Mouse (Mus musculus): Measurements from ENCODE around the gene Bhmt.
A peak's percentile ranks its signal among the peaks of the same experiment; 100 is the strongest.

Bhmt gene

DNA sequence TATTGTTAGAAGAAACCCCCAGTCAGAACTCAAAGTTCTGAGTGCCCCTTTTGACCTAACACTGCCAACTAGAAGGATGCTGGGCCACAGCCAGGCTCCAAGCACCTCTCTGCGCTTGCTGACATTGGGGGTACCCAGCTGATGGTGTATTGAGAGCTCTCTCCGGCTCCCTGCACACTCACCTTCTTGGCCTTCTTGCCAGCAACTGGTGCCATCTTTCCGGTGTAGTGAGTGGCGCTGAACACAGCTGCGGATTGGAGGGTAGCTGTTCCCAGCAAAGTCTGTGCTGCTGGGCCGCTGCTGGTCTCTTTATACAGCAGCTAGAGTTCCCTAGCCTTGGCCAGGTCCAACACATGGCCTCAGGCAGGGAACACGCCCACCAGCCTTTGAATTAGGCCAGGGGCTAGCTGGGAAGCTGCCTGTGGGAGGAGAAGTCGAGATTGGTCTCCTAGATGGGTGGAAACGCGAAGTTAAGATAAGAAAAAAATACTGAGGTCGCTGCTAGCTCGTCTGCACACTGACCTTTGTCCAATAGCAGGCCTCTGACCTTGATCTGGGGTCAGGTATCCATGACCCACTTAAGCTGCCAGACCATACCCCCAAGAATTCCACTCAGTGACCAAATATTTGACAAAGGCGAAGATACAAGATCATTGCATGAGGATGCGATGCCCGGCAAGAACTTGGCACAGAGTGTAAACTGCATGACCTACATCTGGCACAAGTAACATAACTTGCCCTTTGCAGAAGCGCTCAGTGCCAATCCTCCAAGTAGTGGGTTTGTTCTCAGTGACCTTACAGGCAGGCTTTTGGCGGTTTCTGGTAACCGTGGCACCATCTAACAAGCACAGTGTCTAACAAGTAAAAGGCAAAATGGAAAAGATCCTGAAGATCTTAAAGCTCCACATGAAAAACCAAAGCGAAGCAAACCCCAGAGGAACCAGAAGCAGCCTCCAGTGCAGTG, at the start of gene Bhmt:
TSS of gene Bhmt (minus strand) at position 680 of the 964 bp plus-strand sequence.
- DNase-seq (ENCODE audit: low spot score), result no peak

DNA sequence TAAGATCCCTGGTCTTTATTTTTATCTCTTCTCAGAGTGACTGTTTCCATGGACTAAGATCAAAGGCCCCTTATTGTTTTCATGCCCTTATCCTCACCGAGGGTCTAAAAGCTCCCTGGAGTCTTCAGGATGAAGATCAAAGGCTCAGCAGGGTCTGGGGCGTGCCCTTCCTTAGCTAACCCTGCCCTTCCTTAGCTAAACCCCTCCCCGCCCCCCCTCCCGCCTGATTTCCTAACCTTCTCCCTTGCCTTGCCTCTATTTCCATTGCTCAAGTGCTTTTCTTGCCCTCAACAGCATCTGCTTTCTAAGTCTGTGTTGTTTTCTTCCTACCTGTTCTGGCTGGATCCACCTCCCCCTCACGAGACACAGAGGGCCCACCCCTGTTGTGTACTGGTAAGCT, 49.6 kb upstream of the Bhmt start:
- no peak for DNase-seq (ENCODE audit: low spot score)

- no peak for DNase-seq (ENCODE audit: low spot score)
Observed at GRCm38 (mm10) chr13:93685226-93685625, 47.5 kb upstream of the Bhmt start.

- no peak for DNase-seq (ENCODE audit: low spot score)
Observed at GRCm38 (mm10) chr13:93683336-93683735, 45.6 kb upstream of the Bhmt start.

- DNase-seq (ENCODE audit: low spot score), result no peak
Observed at GRCm38 (mm10) chr13:93676864-93677263, 39.1 kb upstream of the Bhmt start.

- DNase-seq (ENCODE audit: low spot score), result no peak
Observed at GRCm38 (mm10) chr13:93674131-93674561, 36.4 kb upstream of the Bhmt start, which contains the start of the genes Bhmt2 and Dmgdh. Gene Bhmt2, minus strand, starts transcription at chr13:93674302. Gene Dmgdh, plus strand, starts transcription at chr13:93674433.

GRCm38 (mm10) chr13:93673296-93673695, 35.5 kb upstream of the Bhmt start:
- DNase-seq (ENCODE audit: low spot score), result no peak

DNA sequence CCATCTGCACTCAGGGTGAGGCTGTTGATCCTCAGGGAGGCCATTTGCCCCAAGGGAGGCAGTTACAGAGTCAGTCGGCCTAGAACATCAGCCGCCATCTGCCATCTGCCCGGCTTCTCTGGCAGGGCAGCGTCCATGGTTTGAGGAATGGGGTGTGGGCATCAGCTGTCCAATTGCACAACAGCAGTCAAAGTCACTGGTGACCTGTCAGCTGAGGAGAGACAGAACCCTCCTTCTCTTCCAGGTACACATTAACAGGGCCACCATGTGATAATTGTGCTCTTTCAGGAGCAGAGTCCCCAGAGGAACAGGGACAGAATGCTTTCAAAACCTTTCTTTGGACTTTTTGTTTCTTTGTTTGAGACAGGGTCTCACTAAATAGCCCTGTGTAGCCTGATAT, 34.6 kb upstream of the Bhmt start:
- DNase-seq (ENCODE audit: low spot score), result no peak

DNA sequence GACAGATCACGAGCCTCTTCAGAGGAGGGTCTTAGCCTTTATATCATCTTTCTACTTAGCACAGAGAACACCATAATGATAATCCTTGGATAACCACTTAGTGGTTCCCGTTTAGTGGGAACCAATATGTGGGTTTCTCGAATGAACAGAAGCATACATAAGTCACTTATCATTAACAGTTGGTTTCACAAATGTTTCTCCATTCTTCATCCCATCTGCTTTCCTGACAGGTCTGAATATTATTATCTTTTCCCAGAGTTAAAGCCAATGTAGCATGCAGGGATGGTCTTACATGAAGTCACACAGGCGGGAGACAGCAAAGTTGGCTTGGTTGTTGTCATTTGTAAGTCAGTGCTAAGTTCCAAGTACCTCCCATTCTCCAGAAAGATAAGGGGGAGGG, 29.8 kb upstream of the Bhmt start:
- no peak for DNase-seq (ENCODE audit: low spot score)

DNA sequence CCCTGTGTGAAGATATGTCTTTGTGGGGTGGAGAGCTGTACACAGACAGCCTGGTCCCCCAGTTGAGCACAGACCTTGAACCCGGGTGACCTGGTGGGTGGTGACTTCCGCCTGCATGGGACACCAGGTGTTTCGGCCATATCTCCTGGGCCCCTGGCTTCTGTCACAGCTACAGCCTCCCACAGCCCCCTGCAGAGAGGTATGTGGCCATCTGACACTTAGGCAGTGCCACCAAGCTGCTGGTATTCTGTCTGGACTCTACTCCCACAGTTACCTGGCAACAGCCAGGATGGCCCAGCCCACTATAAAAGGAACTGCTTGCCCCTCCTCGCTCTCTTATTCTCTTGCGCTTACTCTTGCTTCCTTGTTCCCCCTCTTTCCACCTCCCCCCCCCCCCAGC, 20.2 kb upstream of the Bhmt start:
- DNase-seq (ENCODE audit: low spot score), result no peak

GRCm38 (mm10) chr13:93653382-93653781, 15.6 kb upstream of the Bhmt start:
- DNase-seq (ENCODE audit: low spot score), result no peak

DNA sequence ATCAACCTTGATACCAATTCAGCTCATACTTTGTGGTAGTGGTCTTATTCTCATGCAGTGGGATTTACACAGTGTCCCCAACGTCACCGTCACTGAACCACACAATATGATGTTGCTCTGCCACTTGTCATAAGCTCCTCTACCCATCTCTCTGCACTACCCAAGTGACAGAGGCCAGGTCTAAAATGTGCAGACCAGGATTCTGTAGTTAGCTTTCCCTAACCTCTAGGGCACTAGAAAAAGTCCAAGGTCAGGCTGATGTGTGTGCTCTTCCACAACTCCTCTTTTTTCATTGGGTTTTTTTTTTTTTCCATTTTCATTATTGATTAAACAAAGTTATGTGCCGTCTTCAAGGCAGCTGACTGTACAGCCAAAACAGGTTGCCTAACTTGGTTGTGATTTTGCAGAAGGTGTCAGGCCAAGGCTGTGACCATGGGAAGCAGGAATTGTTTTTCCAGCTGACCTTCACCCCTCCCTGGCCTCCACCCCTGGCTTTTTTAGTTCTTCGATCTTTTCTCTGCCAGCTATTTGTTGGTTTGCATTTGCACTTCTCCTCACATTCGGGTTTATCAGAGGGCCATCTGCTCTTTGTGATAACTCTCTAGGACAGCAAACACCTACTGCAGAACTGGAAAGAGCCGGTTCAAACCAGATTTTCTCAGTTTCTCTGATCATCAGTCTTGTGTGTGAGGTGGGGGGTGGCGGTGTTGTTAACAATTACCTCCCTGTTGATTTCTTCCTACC, 10.8 kb upstream of the Bhmt start:
- DNase-seq (ENCODE audit: low spot score), result no peak

- no peak for DNase-seq (ENCODE audit: low spot score)
Observed at GRCm38 (mm10) chr13:93639636-93640035, 1.9 kb upstream of the Bhmt start.

DNA sequence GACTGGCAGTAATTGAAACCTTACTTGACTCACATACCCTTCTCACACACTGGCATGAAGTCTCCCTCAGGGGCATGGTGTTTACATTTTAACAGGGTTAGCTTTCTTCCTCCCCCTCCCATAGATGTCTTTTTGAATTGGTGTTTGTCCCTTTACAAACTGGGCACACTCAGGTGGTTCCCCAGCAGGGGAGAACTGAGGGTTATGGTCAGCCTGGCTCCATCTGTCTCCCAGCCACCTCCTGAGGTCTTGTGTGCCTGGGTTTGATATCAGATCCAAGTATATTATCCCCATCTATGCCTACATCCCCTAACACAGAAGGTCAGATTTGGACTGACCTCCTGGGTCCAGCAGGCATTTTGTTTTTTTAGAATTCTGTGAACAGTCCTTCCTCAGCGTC, 1.2 kb downstream of the Bhmt start:
- DNase-seq (ENCODE audit: low spot score), result no peak

DNA sequence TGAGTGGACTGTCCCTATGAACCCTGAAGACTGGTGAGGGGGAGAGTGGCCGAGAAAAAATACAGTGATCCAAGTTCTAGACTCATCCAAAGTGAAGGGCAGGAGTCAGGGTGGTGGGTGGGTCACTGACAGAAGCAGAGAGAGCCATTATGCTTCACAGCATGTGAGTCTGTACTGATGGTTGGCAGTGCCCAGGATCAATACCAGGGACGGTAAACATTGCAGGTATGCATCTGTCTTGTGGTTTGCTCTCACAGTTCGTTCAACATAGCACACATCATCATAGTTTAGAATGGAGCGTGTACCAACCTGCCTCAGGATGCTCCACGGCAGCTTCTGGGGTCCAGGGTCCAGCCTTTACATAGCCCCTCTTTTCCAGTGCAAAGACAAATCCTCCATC, 4.8 kb downstream of the Bhmt start:
- no peak for DNase-seq (ENCODE audit: low spot score)

DNA sequence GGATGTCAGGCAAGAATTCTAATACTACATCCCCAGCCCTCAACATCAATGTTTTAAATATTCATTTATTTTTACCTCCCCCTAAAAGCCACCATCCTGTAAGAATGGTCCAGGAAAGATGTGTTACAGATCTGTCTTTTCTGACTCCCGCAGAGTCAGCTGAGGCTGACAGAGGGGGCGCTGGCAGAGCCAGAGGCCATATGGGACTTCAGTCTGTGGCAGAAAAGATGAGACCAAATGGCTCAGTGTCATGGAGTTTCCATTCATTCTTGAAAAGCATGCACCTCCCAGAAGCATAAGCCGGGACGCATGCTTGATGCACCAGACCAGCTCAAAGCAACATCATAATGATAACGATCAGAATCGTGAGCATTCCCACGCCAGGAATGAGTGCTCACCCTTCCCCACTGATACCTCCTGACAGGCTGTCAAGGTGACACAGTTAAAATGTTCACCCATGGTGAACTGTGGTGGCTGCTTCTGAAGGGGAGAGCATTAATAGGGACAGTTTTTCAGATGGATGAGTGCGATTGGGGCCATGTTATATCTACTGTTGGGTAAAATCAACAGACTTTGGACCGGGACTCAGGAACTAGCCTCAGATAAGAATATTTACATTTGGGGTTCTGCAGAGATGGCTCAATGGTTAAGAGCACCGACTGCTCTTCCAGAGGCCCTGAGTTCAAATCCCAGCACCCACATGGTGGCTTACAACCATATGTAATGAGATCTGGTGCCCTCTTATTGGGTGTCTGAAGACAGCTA, 6.6 kb downstream of the Bhmt start:
- no peak for DNase-seq (ENCODE audit: low spot score)

- DNase-seq (ENCODE audit: low spot score), result no peak
Observed at GRCm38 (mm10) chr13:93628861-93629260, 8.9 kb downstream of the Bhmt start.

GRCm38 (mm10) chr13:93614361-93614948, 23.3 kb downstream of the Bhmt start:
- no peak for DNase-seq (ENCODE audit: low spot score)

DNA sequence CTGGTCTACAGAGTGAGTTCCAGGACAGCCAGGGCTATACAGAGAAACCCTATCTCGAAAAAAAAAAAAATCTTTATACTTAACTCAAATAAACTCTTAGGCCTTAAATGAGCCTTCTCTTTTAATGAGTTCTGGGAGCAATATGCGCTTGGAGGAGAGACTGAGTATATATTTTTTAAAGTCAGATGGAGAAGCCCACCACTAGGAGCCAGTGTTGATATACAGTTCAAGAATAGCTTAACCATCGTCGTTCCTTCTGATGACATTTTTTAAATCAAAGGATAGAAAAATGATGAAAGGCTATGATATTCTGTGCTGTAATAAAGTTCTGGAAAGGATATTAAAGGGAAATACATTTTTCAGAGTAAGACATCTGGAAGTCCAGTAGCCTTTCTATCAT, 24.0 kb downstream of the Bhmt start:
- no peak for DNase-seq (ENCODE audit: low spot score)

GRCm38 (mm10) chr13:93612660-93613607, 24.8 kb downstream of the Bhmt start:
- DNase-seq (ENCODE audit: low spot score), result peak; percentile 17

DNA sequence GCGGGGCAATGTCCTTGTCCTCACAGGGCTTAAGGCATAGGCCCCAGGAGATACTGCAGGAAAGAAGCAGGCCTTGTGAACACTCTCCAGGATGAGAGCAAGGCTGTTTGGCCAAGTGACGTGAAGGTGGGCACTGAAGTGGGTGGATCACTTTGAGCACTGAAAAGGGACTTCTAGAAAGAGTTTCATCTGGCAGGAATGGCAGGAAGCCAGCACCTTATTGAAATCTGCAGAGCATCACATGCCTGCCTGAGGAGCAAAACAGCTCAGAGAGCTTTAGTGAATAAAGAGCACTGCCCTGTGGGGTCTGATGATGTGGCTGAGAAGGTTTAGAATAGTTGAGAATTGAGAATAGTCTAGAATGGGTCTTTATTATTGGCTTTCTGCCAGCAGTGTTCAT, 29.3 kb downstream of the Bhmt start:
- DNase-seq (ENCODE audit: low spot score), result no peak

All from spleen, adult 12 weeks (tissue).